Mouse (Mus musculus) forebrain, embryonic 14.5 days (tissue): ENCODE results near the gene Cx3cl1. TPM values are rescaled to one million over a fixed set of nuclear protein-coding genes. Genes with fewer than 3 reads are reported as not detected.
A peak's percentile ranks its signal among the peaks of the same experiment; 100 is the strongest.

ENCODE experiments used
- ATAC-seq: fragments of 200-750 bp; cut with Nextera tagmentation; 2 replicates; pipeline ENCODE4 v1.8.0; 2017; ENCODE audit warnings: mild to moderate bottlenecking, moderate library complexity
- DNase-seq: peaks from one replicate; pipeline ENCODE4 v3.0.0-alpha.2; 2015; ENCODE audit warnings: low spot score
- H3K27ac ChIP-seq: fragments of 300-500 bp; sonication (generic); 2 replicates; pipeline ENCODE4 v1.5.1; 2014; ENCODE audit warnings: low read depth, mild to moderate bottlenecking, control low read depth, low read length, moderate library complexity
- H3K27me3 ChIP-seq: fragments of 300-500 bp; sonication (generic); replicated peaks from 2 replicates; pipeline ENCODE4 v1.6.1; 2014; ENCODE audit warnings: low read length, control low read depth, mixed read lengths; ENCODE audit not compliant: control insufficient read depth, insufficient read depth
- H3K36me3 ChIP-seq: fragments of 300-500 bp; sonication (generic); 2 replicates; pipeline ENCODE4 v1.6.1; 2014; ENCODE audit warnings: low read length, control low read depth; ENCODE audit not compliant: control insufficient read depth, insufficient read depth
- H3K4me1 ChIP-seq: fragments of 300-500 bp; sonication (generic); 2 replicates; pipeline ENCODE4 v1.6.1; 2014; ENCODE audit warnings: antibody characterized with exemption, low read length, control low read depth; ENCODE audit not compliant: control insufficient read depth, insufficient read depth
- H3K4me2 ChIP-seq: fragments of 300-500 bp; sonication (generic); 2 replicates; pipeline ENCODE4 v1.6.1; 2014; ENCODE audit warnings: mild to moderate bottlenecking, control low read depth, low read length
- H3K4me3 ChIP-seq: fragments of 300-500 bp; sonication (generic); 2 replicates; pipeline ENCODE4 v1.5.1; 2014; ENCODE audit warnings: low read depth, low read length, control low read depth
- H3K9ac ChIP-seq: fragments of 300-500 bp; sonication (generic); 2 replicates; pipeline ENCODE4 v1.6.1; 2014; ENCODE audit warnings: mild to moderate bottlenecking, low read length, control low read depth, moderate library complexity
- H3K9me3 ChIP-seq: fragments of 300-500 bp; sonication (generic); replicated peaks from 2 replicates; pipeline ENCODE4 v1.6.1; 2016; ENCODE audit warnings: low read length, control low read depth, mixed read lengths; ENCODE audit not compliant: control insufficient read depth
- WGBS: fragments of 180-500 bp; shearing (Covaris S2); extraction: QIAGEN DNeasy Blood & Tissue Kit; methylation state at CpG from one replicate; pipeline ENCODE4 v1.1.7; 2014; 5-methylcytosine and 5-hydroxymethylcytosine counted together
- polyA plus RNA-seq: library from polyadenylated mRNA; unstranded; fragments of >200 nt; fragmentation: Nextera tagmentation; extraction: Ambion mirVana; gene quantifications from 2 replicates; pipeline ENCODE4 v1.2.1, GENCODE M21; 2014

Cx3cl1 gene
- polyA plus RNA-seq, 1 experiment from 2014 or later, result 11.2 TPM

GRCm38 (mm10) chr8:94778895-94779533 is 7.2 kb downstream of the Cx3cl1 start:
- Histone ChIP-seq H3K36me3 (no peaks in the 10 kb centered on the region), H3K9ac (no peak overlapping the region), H3K4me1 (peaks cover 3% of the 10 kb centered on the region; the same call in 1 of the 2 replicates), H3K4me3 (no peak overlapping the region), H3K4me2 (no peak overlapping the region), H3K27me3 (no peaks in the 10 kb centered on the region), H3K27ac (peak overlapping the region; percentile 36; the same call in 1 of the 2 replicates), H3K9me3 (no peaks in the 10 kb centered on the region)
- 71% methylated on average over 10 of the region's 10 CpGs for WGBS
- peak; percentile 34; the same call in 1 of the 2 replicates for ATAC-seq
- DNase-seq, result no peak

- Histone ChIP-seq H3K27ac (no peak overlapping the region), H3K27me3 (no peaks in the 10 kb centered on the region), H3K9ac (no peak overlapping the region), H3K4me3 (no peak overlapping the region), H3K36me3 (no peaks in the 10 kb centered on the region), H3K4me1 (no peaks in the 10 kb centered on the region), H3K9me3 (no peaks in the 10 kb centered on the region), H3K4me2 (no peak overlapping the region)
- WGBS, result 95% methylated on average over 16 of the region's 16 CpGs
- no peak for DNase-seq
- no peak for ATAC-seq
These were observed 7.9 kb downstream of the Cx3cl1 start for GRCm38 (mm10) chr8:94779534-94780294.

GRCm38 (mm10) chr8:94780491-94781154 is 8.8 kb downstream of the Cx3cl1 start:
- H3K27me3 ChIP-seq, result no peaks in the 10 kb centered on the region
- H3K4me3 ChIP-seq, result no peak overlapping the region
- no peak for DNase-seq
- no peaks in the 10 kb centered on the region for H3K36me3 ChIP-seq
- H3K9me3 ChIP-seq, result no peaks in the 10 kb centered on the region
- ATAC-seq, result no peak
- no peaks in the 10 kb centered on the region for H3K4me1 ChIP-seq
- no peak overlapping the region for H3K4me2 ChIP-seq
- no peak overlapping the region for H3K27ac ChIP-seq
- H3K9ac ChIP-seq, result no peak overlapping the region
- 79% methylated on average over 21 of the region's 21 CpGs for WGBS

GRCm38 (mm10) chr8:94781155-94781837 is 9.5 kb downstream of the Cx3cl1 start:
- Histone ChIP-seq H3K4me2 (no peak overlapping the region), H3K4me3 (no peak overlapping the region), H3K27ac (no peak overlapping the region), H3K27me3 (no peaks in the 10 kb centered on the region), H3K9ac (no peak overlapping the region), H3K36me3 (no peaks in the 10 kb centered on the region), H3K9me3 (no peaks in the 10 kb centered on the region), H3K4me1 (no peaks in the 10 kb centered on the region)
- ATAC-seq (no peak), DNase-seq (no peak)
- WGBS, result 55% methylated on average over 7 of the region's 7 CpGs

- no peak overlapping the region for H3K4me2 ChIP-seq
- no peak overlapping the region for H3K4me3 ChIP-seq
- ATAC-seq (peak; percentile 37), DNase-seq (no peak)
- H3K4me1 ChIP-seq, result no peaks in the 10 kb centered on the region
- no peaks in the 10 kb centered on the region for H3K36me3 ChIP-seq
- 4% methylated on average over 11 of the region's 11 CpGs for WGBS
- H3K9me3 ChIP-seq, result no peaks in the 10 kb centered on the region
- H3K27ac ChIP-seq, result no peak overlapping the region
- no peaks in the 10 kb centered on the region for H3K27me3 ChIP-seq
- H3K9ac ChIP-seq, result no peak overlapping the region
These were observed 10.0 kb downstream of the Cx3cl1 start for GRCm38 (mm10) chr8:94781838-94782235.

- no peaks in the 10 kb centered on the region for H3K27me3 ChIP-seq
- no peaks in the 10 kb centered on the region for H3K9me3 ChIP-seq
- no peak overlapping the region for H3K4me2 ChIP-seq
- no peak overlapping the region for H3K4me3 ChIP-seq
- H3K9ac ChIP-seq, result no peak overlapping the region
- H3K36me3 ChIP-seq, result no peaks in the 10 kb centered on the region
- no peak for DNase-seq
- H3K27ac ChIP-seq, result no peak overlapping the region
- H3K4me1 ChIP-seq, result no peaks in the 10 kb centered on the region
- ATAC-seq, result no peak
- WGBS, result 73% methylated on average over 4 of the region's 4 CpGs
These were observed 12.1 kb downstream of the Cx3cl1 start for GRCm38 (mm10) chr8:94783890-94784289.

- DNase-seq (no peak), ATAC-seq (no peak)
- no peak overlapping the region for H3K9ac ChIP-seq
- H3K4me2 ChIP-seq, result no peak overlapping the region
- H3K27ac ChIP-seq, result no peak overlapping the region
- 74% methylated on average over 12 of the region's 12 CpGs for WGBS
- no peaks in the 10 kb centered on the region for H3K27me3 ChIP-seq
- no peaks in the 10 kb centered on the region for H3K9me3 ChIP-seq
- H3K4me1 ChIP-seq, result no peaks in the 10 kb centered on the region
- no peak overlapping the region for H3K4me3 ChIP-seq
- no peaks in the 10 kb centered on the region for H3K36me3 ChIP-seq
These were observed 13.6 kb downstream of the Cx3cl1 start for GRCm38 (mm10) chr8:94785247-94785985.

GRCm38 (mm10) chr8:94785995-94786595 is 14.3 kb downstream of the Cx3cl1 start:
- Histone ChIP-seq H3K27me3 (no peaks in the 10 kb centered on the region), H3K4me1 (no peaks in the 10 kb centered on the region), H3K4me2 (no peak overlapping the region), H3K4me3 (no peak overlapping the region), H3K27ac (no peak overlapping the region), H3K9ac (no peak overlapping the region), H3K9me3 (no peaks in the 10 kb centered on the region), H3K36me3 (no peaks in the 10 kb centered on the region)
- DNase-seq, result no peak
- WGBS, result 65% methylated on average over 6 of the region's 6 CpGs
- ATAC-seq, result no peak
